8 mouse cellular contexts compared by ENCODE assay signal in genomic region chr6:29143608-29144007, GRCm38 (mm10). TPM values are rescaled to one million over a fixed set of nuclear protein-coding genes. Genes with fewer than 3 reads are reported as not detected.
DNase-seq lines count a peak whose midpoint lies in the region; ATAC-seq and TF ChIP-seq lines count a peak whose summit lies in the region.

No protein-coding gene starts in this region.

- H3K4me2 ChIP-seq in embryonic facial prominence, embryonic 14.5 days (ENCODE audit: low read depth, low read length), result no peak overlapping the region
- H3K4me2 ChIP-seq in lung, postnatal 0 days (replicated peaks; ENCODE audit: low read depth, low read length), result no peak overlapping the region

- H3K36me3 ChIP-seq in embryonic facial prominence, embryonic 14.5 days (ENCODE audit: control insufficient read depth, insufficient read depth, low read length), result peaks cover 41% of the 10 kb centered on the region
- peaks cover 5% of the 10 kb centered on the region; the same call in 1 of the 2 replicates for H3K36me3 ChIP-seq in lung, postnatal 0 days (ENCODE audit: insufficient read depth, low read length)

- no peak overlapping the region for H3K4me3 ChIP-seq in gastrocnemius, adult 2 months
- no peak overlapping the region for H3K4me3 ChIP-seq in embryonic facial prominence, embryonic 14.5 days (ENCODE audit: low read depth, low read length)
- H3K4me3 ChIP-seq in lung, postnatal 0 days (ENCODE audit: low read depth, low read length), result no peak overlapping the region

- DNase-seq in gastrocnemius, adult 2 months, result peak; percentile 66
- no peak for DNase-seq in gastrocnemius, postnatal 25 days
- peak; percentile 66 for DNase-seq in 416B (ENCODE audit: low read depth)
- peak; percentile 68 for DNase-seq in adrenal gland, postnatal 25 days
- peak; percentile 55 for DNase-seq in embryonic facial prominence, embryonic 14.5 days (ENCODE audit: low spot score)
- DNase-seq in kidney, postnatal 10 days, result peak; percentile 78
- DNase-seq in lung, postnatal 0 days (ENCODE audit: low spot score), result peak; percentile 65
- DNase-seq in right cerebral cortex, postnatal 4 days, result peak; percentile 85

- H3K27ac ChIP-seq in gastrocnemius, adult 2 months, result no peak overlapping the region
- no peak overlapping the region for H3K27ac ChIP-seq in embryonic facial prominence, embryonic 14.5 days (replicated peaks; ENCODE audit: low read depth, low read length)
- H3K27ac ChIP-seq in lung, postnatal 0 days (ENCODE audit: low read length), result no peak overlapping the region

- WGBS in embryonic facial prominence, embryonic 14.5 days, result 37% methylated on average over 5 of the region's 5 CpGs
- WGBS in lung, postnatal 0 days, result 36% methylated on average over 5 of the region's 5 CpGs

- peak; percentile 57; the same call in 1 of the 2 replicates for ATAC-seq in embryonic facial prominence, embryonic 14.5 days (ENCODE audit: low read depth)
- no peak for ATAC-seq in lung, postnatal 0 days

- no peaks in the 10 kb centered on the region for H3K27me3 ChIP-seq in embryonic facial prominence, embryonic 14.5 days (replicated peaks; ENCODE audit: control insufficient read depth, insufficient read depth, low read length)
- H3K27me3 ChIP-seq in lung, postnatal 0 days (replicated peaks; ENCODE audit: insufficient read depth, low read length), result no peaks in the 10 kb centered on the region

- H3K4me1 ChIP-seq in embryonic facial prominence, embryonic 14.5 days (ENCODE audit: control insufficient read depth, insufficient read depth, low read length), result no peaks in the 10 kb centered on the region
- no peaks in the 10 kb centered on the region for H3K4me1 ChIP-seq in lung, postnatal 0 days (ENCODE audit: insufficient read depth, low read depth, low read length)

- TF ChIP-seq CTCF in gastrocnemius, adult 2 months (IDR thresholded peaks at IDR 0.05), result peak; percentile 92
- TF ChIP-seq CTCF in lung, postnatal 0 days (IDR thresholded peaks at IDR 0.05), result peak; percentile 80

- TF ChIP-seq EP300 in lung, postnatal 0 days (IDR thresholded peaks at IDR 0.05), result no peak

- intact Hi-C loops in gastrocnemius, adult 2 months (cut with DNase I), result loop anchor here (2.0 to 5.0 kb wide), 2 partner anchors 51 to 191 kb away; no protein-coding TSS in a partner anchor

- no peaks in the 10 kb centered on the region for H3K9me3 ChIP-seq in embryonic facial prominence, embryonic 14.5 days (ENCODE audit: control insufficient read depth, low read length)
- H3K9me3 ChIP-seq in lung, postnatal 0 days (ENCODE audit: low read length), result no peaks in the 10 kb centered on the region

- no peak overlapping the region for H3K9ac ChIP-seq in embryonic facial prominence, embryonic 14.5 days (ENCODE audit: low read depth, low read length)
- H3K9ac ChIP-seq in lung, postnatal 0 days (replicated peaks; ENCODE audit: low read depth), result no peak overlapping the region

RNA-seq across cellular contexts. Expression of gene Rbm28, which starts 21.2 kb away (rescaled TPM):
- 10 to 100 TPM; 16.3 to 18.4 TPM for total RNA-seq in gastrocnemius, adult 2 months (2021)
- total RNA-seq in gastrocnemius, postnatal 25 days (2021), result 10 to 100 TPM; 13.7 to 14.1 TPM
- total RNA-seq in adrenal gland, postnatal 25 days (2021), result 33.1 and 34.2 TPM in 2 replicates
- 35.9 and 39.5 TPM in 2 replicates for polyA plus RNA-seq in embryonic facial prominence, embryonic 14.5 days (2014; fragmentation: Nextera tagmentation; extraction: Ambion mirVana)
- 16.9 and 19.1 TPM in 2 replicates for polyA plus RNA-seq in lung, postnatal 0 days (2015; fragmentation: Nextera tagmentation; extraction: Ambion mirVana)

RNA-seq across cellular contexts. Expression of gene Prrt4, which starts 35.8 kb away (rescaled TPM):
- under 1 TPM; 0.36 to 0.73 TPM for total RNA-seq in gastrocnemius, adult 2 months (2021)
- 1 to 10 TPM in 1 of 2 experiments, under 1 TPM in 1; 0.97 to 1.1 TPM for total RNA-seq in gastrocnemius, postnatal 25 days (2021)
- total RNA-seq in adrenal gland, postnatal 25 days (2021), result 2.9 and 6.2 TPM in 2 replicates
- 0.82 and 1.4 TPM in 2 replicates for polyA plus RNA-seq in embryonic facial prominence, embryonic 14.5 days (2014; fragmentation: Nextera tagmentation; extraction: Ambion mirVana)
- polyA plus RNA-seq in lung, postnatal 0 days (2015; fragmentation: Nextera tagmentation; extraction: Ambion mirVana), result 2.0 and 2.5 TPM in 2 replicates
